Mouse (Mus musculus): ENCODE data around the gene Pipox. TPM values are rescaled to one million over a fixed set of nuclear protein-coding genes. Genes with fewer than 3 reads are reported as not detected.

Gene Pipox
- polyA plus RNA-seq, 1 experiment from 2014 or later, result 7.2 TPM

GRCm38 (mm10) chr11:77852195-77852594 is 41.7 kb downstream of the Pipox start:
- Histone ChIP-seq H3K9ac (no peak overlapping the region), H3K4me1 (0 out of 2 replicates have a peak, but pooled peaks cover 6% of the 10 kb centered on the region), H3K9me3 (replicated peaks) (no peaks in the 10 kb centered on the region), H3K36me3 (peaks cover 98% of the 10 kb centered on the region), H3K27ac (no peak overlapping the region), H3K4me3 (no peak overlapping the region), H3K27me3 (replicated peaks) (no peaks in the 10 kb centered on the region), H3K4me2 (no peak overlapping the region)
- ATAC-seq, result no peak
- WGBS (ENCODE audit: insufficient replicate concordance), result 69% methylated on average over 3 of the region's 3 CpGs

- Histone ChIP-seq H3K4me3 (no peak overlapping the region), H3K36me3 (peaks cover 98% of the 10 kb centered on the region)
- WGBS (ENCODE audit: insufficient replicate concordance), result 80% methylated on average over 6 of the region's 6 CpGs
These were observed 42.3 kb downstream of the Pipox start for GRCm38 (mm10) chr11:77851483-77852010.

DNA sequence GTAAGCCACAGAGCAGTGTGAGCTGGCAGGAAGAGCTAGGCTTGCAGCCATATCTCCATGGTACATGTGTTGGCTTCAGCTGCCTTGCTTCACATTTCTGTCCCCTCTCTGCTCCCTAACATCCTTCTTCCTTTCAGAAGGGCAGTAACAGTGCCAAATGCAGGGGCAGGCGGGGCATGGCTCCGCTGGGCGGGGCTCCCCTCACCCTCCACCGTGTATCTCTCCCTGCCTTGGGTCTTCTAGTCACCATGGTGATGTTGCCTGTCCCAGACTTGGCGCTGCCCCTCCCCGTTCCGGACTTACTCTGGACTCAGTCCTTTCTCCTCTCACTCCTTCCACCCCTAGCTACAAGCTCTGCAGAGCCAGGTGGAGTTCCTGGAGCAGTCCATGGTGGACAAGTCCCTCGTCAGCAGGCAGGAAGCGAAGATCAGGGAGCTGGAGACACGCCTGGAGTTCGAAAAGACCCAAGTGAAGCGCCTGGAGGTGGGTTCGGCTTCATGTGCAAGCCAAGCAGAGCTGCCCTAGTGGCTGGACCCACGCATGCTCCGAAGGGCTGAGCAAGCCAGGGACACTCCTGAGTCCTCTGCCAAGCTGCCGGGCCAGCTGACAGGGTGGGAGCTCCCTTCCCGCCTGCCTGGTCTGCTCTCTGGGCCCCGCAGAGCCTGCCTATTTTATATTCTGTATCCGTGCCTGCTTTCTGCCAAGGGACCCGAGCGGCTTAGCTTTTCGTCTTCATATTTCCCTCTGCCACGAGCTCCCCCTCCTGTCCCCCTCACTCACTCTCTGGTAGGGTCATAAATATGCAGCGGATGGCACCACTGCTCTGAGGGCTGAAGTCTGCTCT is 43.3 kb downstream of the Pipox start:
- H3K9ac ChIP-seq, result no peak overlapping the region
- H3K4me2 ChIP-seq, result no peak overlapping the region
- peaks cover 98% of the 10 kb centered on the region for H3K36me3 ChIP-seq
- no peak for ATAC-seq
- H3K27me3 ChIP-seq (replicated peaks), result no peaks in the 10 kb centered on the region
- H3K4me1 ChIP-seq, result 0 out of 2 replicates have a peak, but pooled peaks cover 6% of the 10 kb centered on the region
- no peak overlapping the region for H3K27ac ChIP-seq
- 75% methylated on average over 24 of the region's 24 CpGs for WGBS (ENCODE audit: insufficient replicate concordance)
- H3K4me3 ChIP-seq, result no peak overlapping the region
- no peaks in the 10 kb centered on the region for H3K9me3 ChIP-seq (replicated peaks)

More at GRCm38 (mm10) chr11:77851483-77852010, 42.3 kb downstream of the Pipox start:
- Histone ChIP-seq H3K27me3 (replicated peaks) (no peaks in the 10 kb centered on the region), H3K4me2 (no peak overlapping the region), H3K9ac (no peak overlapping the region), H3K4me1 (0 out of 2 replicates have a peak, but pooled peaks cover 6% of the 10 kb centered on the region), H3K27ac (no peak overlapping the region), H3K9me3 (replicated peaks) (no peaks in the 10 kb centered on the region)
- ATAC-seq, result no peak

DNA sequence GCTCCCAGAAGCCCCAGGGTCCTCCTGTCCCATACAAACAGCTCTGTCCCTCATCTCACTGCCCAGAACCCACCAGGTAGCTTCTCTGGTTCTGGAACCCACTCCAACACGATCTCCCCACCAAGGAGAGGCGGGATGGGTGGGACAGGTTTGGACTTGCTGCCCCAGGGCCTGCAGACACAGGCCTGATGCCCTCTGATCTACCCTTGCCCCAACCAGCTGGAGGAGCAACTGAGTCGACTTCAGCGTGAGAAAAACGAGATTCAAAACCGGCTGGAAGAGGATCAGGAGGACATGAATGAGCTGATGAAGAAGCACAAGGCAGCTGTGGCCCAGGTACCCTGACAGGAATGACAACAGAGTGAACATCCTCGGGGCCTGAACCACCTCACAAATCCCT is 44.7 kb downstream of the Pipox start:
- Histone ChIP-seq H3K27me3 (replicated peaks) (no peaks in the 10 kb centered on the region), H3K9me3 (replicated peaks) (no peaks in the 10 kb centered on the region), H3K36me3 (peaks cover 98% of the 10 kb centered on the region), H3K9ac (no peak overlapping the region), H3K27ac (no peak overlapping the region), H3K4me3 (no peak overlapping the region), H3K4me1 (0 out of 2 replicates have a peak, but pooled peaks cover under 1% of the 10 kb centered on the region), H3K4me2 (no peak overlapping the region)
- no peak for ATAC-seq
- 69% methylated on average over 7 of the region's 7 CpGs for WGBS (ENCODE audit: insufficient replicate concordance)

DNA sequence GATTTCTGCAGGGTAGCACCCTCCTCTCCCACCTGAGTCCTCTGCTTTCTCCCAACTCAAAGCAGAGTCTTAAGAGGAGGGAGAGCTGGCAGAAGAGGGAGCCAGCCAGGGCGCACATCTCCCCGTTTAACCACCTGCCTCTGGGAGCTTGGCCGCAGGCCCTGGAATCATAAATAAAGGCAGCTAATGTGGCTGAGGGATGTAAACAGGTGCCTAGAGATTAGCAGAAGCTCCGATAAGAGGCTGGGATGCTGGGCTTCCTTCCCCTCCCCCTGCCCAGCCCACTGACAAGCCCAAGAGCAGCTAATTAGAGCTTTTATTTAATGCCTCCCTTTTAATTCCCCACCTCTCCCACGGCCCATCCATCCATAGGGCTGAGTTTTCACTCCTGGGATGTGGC is 45.8 kb downstream of the Pipox start:
- H3K27ac ChIP-seq, result no peak overlapping the region
- H3K9me3 ChIP-seq (replicated peaks), result no peaks in the 10 kb centered on the region
- H3K4me1 ChIP-seq, result no peaks in the 10 kb centered on the region
- no peak overlapping the region for H3K9ac ChIP-seq
- no peak for ATAC-seq
- H3K4me2 ChIP-seq, result no peak overlapping the region
- H3K36me3 ChIP-seq, result peaks cover 98% of the 10 kb centered on the region
- WGBS (ENCODE audit: insufficient replicate concordance), result 67% methylated on average over 5 of the region's 5 CpGs
- no peak overlapping the region for H3K4me3 ChIP-seq
- H3K27me3 ChIP-seq (replicated peaks), result no peaks in the 10 kb centered on the region

- no peaks in the 10 kb centered on the region for H3K9me3 ChIP-seq (replicated peaks)
- no peak overlapping the region for H3K9ac ChIP-seq
- no peaks in the 10 kb centered on the region for H3K4me1 ChIP-seq
- peaks cover 98% of the 10 kb centered on the region for H3K36me3 ChIP-seq
- no peak overlapping the region for H3K4me3 ChIP-seq
- no peak for ATAC-seq
- H3K27me3 ChIP-seq (replicated peaks), result no peaks in the 10 kb centered on the region
- H3K4me2 ChIP-seq, result no peak overlapping the region
- no peak overlapping the region for H3K27ac ChIP-seq
- 73% methylated on average over 9 of the region's 9 CpGs for WGBS (ENCODE audit: insufficient replicate concordance)
These were observed 46.2 kb downstream of the Pipox start for GRCm38 (mm10) chr11:77847599-77848128.

GRCm38 (mm10) chr11:77843906-77844200 is 50.0 kb downstream of the Pipox start:
- WGBS (ENCODE audit: insufficient replicate concordance), result 83% methylated on average over 4 of the region's 4 CpGs
- Histone ChIP-seq H3K36me3 (peaks cover 99% of the 10 kb centered on the region), H3K27ac (no peak overlapping the region), H3K4me1 (no peaks in the 10 kb centered on the region), H3K9me3 (replicated peaks) (no peaks in the 10 kb centered on the region), H3K9ac (no peak overlapping the region), H3K27me3 (replicated peaks) (no peaks in the 10 kb centered on the region), H3K4me3 (no peak overlapping the region), H3K4me2 (no peak overlapping the region)
- no peak for ATAC-seq

DNA sequence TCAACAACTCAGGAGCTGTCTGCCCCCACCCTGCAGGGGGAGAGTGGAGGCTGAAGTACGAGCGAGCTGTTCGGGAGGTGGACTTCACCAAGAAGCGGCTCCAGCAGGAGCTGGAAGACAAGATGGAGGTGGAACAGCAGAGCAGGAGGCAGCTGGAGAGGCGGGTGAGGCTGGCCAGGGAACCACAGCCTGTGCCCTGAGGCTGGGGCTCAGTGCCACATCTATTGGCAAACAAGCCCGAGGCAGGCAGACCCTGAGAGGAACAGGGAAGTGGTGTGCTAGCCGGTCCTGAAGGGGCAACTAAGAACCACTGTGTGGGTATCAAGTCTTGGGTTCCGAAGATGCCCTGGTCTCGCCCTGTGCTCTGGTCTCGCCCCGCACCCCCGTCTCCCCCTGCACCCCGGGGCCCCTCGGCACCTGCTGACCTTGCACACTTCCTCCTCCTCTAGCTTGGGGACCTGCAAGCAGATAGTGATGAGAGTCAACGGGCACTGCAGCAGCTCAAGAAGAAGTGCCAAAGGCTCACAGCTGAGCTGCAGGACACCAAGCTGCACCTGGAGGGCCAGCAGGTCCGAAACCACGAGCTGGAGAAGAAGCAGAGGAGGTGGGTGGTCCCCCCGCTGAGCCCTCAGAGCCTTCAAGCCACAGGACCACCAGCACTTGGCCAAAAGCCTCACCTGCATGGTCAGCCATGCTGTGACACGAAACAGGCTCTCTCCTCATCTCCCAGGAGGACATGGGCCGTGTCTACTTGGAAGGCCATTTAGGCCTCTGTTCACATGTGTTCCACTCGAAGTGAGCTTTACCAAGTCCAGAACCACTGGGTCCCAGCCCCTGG is 50.6 kb downstream of the Pipox start:
- Histone ChIP-seq H3K4me3 (no peak overlapping the region), H3K9me3 (replicated peaks) (no peaks in the 10 kb centered on the region), H3K9ac (no peak overlapping the region), H3K36me3 (peaks cover 99% of the 10 kb centered on the region), H3K4me2 (no peak overlapping the region), H3K27me3 (replicated peaks) (no peaks in the 10 kb centered on the region), H3K27ac (no peak overlapping the region), H3K4me1 (no peaks in the 10 kb centered on the region)
- ATAC-seq, result no peak
- 88% methylated on average over 21 of the region's 21 CpGs for WGBS (ENCODE audit: insufficient replicate concordance)

GRCm38 (mm10) chr11:77840523-77841245 is 53.2 kb downstream of the Pipox start:
- H3K4me2 ChIP-seq, result no peak overlapping the region
- H3K9me3 ChIP-seq (replicated peaks), result no peaks in the 10 kb centered on the region
- H3K9ac ChIP-seq, result no peak overlapping the region
- H3K27ac ChIP-seq, result no peak overlapping the region
- H3K27me3 ChIP-seq (replicated peaks), result no peaks in the 10 kb centered on the region
- ATAC-seq, result no peak
- no peak overlapping the region for H3K4me3 ChIP-seq
- 78% methylated on average over 16 of the region's 16 CpGs for WGBS (ENCODE audit: insufficient replicate concordance)
- H3K36me3 ChIP-seq, result peaks cover 99% of the 10 kb centered on the region
- H3K4me1 ChIP-seq, result no peaks in the 10 kb centered on the region

DNA sequence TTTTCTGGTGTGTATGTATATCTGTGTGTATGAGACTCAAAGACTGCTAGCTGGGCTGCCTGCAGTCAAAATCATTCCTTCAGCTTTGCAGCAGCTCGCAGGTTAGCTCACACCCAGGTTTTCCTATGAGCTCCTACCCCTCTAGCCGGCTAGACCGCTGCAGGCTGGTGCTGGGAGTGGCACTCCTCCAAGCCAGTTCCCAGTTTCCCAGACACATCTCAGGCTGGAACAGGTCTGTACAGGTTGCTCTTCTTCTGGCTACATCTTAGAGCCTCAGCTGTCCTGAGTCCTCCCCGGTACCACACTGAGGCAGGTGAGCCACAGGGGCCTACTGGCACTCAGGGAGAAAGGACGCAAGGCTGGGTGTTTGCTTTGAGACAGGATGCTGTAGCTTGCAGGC is 56.0 kb downstream of the Pipox start:
- H3K4me2 ChIP-seq, result no peak overlapping the region
- H3K27ac ChIP-seq, result no peak overlapping the region
- no peaks in the 10 kb centered on the region for H3K9me3 ChIP-seq (replicated peaks)
- H3K4me1 ChIP-seq, result no peaks in the 10 kb centered on the region
- no peak overlapping the region for H3K9ac ChIP-seq
- no peak for ATAC-seq
- H3K36me3 ChIP-seq, result peaks cover 98% of the 10 kb centered on the region
- H3K4me3 ChIP-seq, result no peak overlapping the region
- no peaks in the 10 kb centered on the region for H3K27me3 ChIP-seq (replicated peaks)
- WGBS (ENCODE audit: insufficient replicate concordance), result 88% methylated on average over 5 of the region's 5 CpGs

DNA sequence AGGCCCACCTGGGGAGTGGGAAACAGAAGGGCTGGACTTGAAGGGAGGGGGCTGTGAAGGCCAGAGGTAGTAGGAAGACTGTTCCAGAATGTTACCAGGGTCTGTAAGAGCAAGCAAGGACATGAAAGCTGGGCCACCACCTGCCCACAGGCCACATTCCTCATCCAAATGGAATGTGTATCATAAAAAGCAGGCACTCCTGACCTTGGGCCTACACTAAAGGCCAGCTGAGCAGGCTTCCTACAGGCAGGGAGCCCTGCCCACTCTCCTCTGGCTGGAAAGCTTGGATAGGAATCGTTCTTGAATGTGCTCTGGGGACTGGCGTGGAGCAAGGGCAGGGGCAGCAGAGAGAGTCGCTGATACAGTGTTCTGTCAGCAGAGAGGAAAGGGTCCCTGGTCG is 57.1 kb downstream of the Pipox start:
- H3K4me3 ChIP-seq, result no peak overlapping the region
- WGBS (ENCODE audit: insufficient replicate concordance), result 71% methylated on average over 4 of the region's 4 CpGs
- H3K4me2 ChIP-seq, result no peak overlapping the region
- H3K27me3 ChIP-seq (replicated peaks), result no peaks in the 10 kb centered on the region
- peaks cover 98% of the 10 kb centered on the region for H3K36me3 ChIP-seq
- H3K4me1 ChIP-seq, result no peaks in the 10 kb centered on the region
- no peak overlapping the region for H3K9ac ChIP-seq
- no peak for ATAC-seq
- H3K9me3 ChIP-seq (replicated peaks), result no peaks in the 10 kb centered on the region
- no peak overlapping the region for H3K27ac ChIP-seq
